Mouse (Mus musculus) liver, embryonic 14.5 days (tissue): ENCODE measurements at regions not wholly inside any gene's neighbourhood (a gene's known extent, or its start where the extent isn't known, plus 50 kb on each side); places are given as distances from the start of the nearest gene placed in this dataset.

ENCODE experiments used
- CTCF ChIP-seq: IDR thresholded peaks from 2 replicates; pipeline ENCODE4 v1.5.1; 2016; ENCODE audit warnings: antibody characterized with exemption, low read depth, control low read depth
- EP300 ChIP-seq: IDR thresholded peaks from 2 replicates; pipeline ENCODE4 v1.6.1; 2016; ENCODE audit warnings: antibody characterized with exemption, low read depth

GRCm38 (mm10) chr17:70921681-70922080 is 68.3 kb upstream of the Tgif1 start:
- TF ChIP-seq CTCF (no peak), EP300 (no peak)
